Mouse (Mus musculus): ENCODE results near the gene Htra3. TPM values are rescaled to one million over a fixed set of nuclear protein-coding genes. Genes with fewer than 3 reads are reported as not detected.

Gene Htra3
- total RNA-seq, 1 experiment: 0.71 TPM

DNA sequence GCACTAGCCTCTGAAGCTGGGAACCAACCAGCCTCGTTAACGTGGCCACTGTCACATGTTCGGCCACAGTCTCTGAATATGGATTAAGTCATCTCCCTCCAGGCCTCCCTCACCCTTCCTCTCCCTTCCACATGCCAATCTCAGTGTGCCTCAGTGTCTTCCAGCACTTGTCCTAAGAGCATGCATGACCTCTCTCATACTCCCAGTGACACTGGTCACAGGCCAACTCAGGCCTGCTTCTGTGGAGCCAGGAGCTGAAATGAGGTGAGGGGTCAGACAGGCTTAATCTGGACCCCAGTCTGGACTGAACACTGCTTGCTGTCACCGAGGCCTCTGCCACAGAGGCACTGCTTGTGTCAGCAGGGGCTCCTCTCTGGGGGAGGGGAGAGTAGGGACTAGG, 6.8 kb upstream of the Htra3 start:
- H3K9me3 ChIP-seq (ENCODE audit: control insufficient read depth, insufficient read depth, low read depth, low read length): no peaks in the 10 kb centered on the region
- no peak for TF ChIP-seq HCFC1 (IDR thresholded peaks at IDR 0.05; ENCODE audit: borderline replicate concordance, insufficient read depth, low read length)
- no peak for TF ChIP-seq CHD2 (IDR thresholded peaks at IDR 0.05; ENCODE audit: low read depth, low read length)
- no peak for TF ChIP-seq ZNF384 (IDR thresholded peaks at IDR 0.05; ENCODE audit: low read depth, low read length)
- no peak for TF ChIP-seq ZC3H11A (IDR thresholded peaks at IDR 0.05; ENCODE audit: borderline replicate concordance, low read depth, low read length)
- no peak overlapping the region for H3K27ac ChIP-seq (ENCODE audit: insufficient read depth, low read depth, low read length, poor library complexity, severe bottlenecking)
- in situ Hi-C loops (cut with MboI; ENCODE audit: low sequenced_read_pairs in 2 of 2, unreplicated experiment in 2 of 2): no loop called here
- H3K36me3 ChIP-seq (ENCODE audit: control insufficient read depth, insufficient read depth, low read length, poor library complexity, severe bottlenecking): no peaks in the 10 kb centered on the region
- DNase-seq (ENCODE audit: low read depth, low spot score): no peak
- H3K4me1 ChIP-seq (ENCODE audit: control insufficient read depth in 2 of 2, insufficient read depth in 2 of 2, low read length in 2 of 2, poor library complexity in 1 of 2): no peaks in the 10 kb centered on the region
- no peak overlapping the region for H3K9ac ChIP-seq (ENCODE audit: insufficient read depth, low read depth, low read length, poor library complexity, severe bottlenecking)
- no peak overlapping the region for H3K4me3 ChIP-seq (ENCODE audit: insufficient read depth in 1 of 2, low read depth in 1 of 2, low read length in 2 of 2, poor library complexity in 1 of 2, severe bottlenecking in 1 of 2)

DNA sequence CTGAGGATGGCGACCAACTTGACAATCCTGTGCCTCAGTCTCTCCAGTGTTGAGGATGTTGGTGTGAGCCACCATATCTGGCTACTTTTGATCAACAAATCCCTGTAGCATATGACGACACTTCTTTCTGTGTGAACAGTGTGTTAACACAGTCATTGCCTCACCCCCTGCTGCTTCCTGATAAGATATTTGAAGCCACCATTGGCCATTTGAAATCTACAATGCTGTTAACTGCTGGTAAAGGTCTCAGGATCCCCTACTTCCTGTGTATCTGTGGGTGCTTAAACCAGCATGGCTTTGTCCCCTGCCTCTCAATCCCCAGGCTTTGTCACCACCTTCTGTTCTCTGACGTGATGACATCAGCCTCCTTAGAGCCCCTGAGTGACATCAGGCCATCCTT, 5.5 kb upstream of the Htra3 start:
- DNase-seq (ENCODE audit: low read depth, low spot score): no peak
- Histone ChIP-seq H3K27ac (ENCODE audit: insufficient read depth, low read depth, low read length, poor library complexity, severe bottlenecking) (no peak overlapping the region), H3K9me3 (ENCODE audit: control insufficient read depth, insufficient read depth, low read depth, low read length) (no peaks in the 10 kb centered on the region), H3K9ac (ENCODE audit: insufficient read depth, low read depth, low read length, poor library complexity, severe bottlenecking) (no peak overlapping the region), H3K4me1 (ENCODE audit: control insufficient read depth in 2 of 2, insufficient read depth in 2 of 2, low read length in 2 of 2, poor library complexity in 1 of 2) (no peaks in the 10 kb centered on the region), H3K36me3 (ENCODE audit: control insufficient read depth, insufficient read depth, low read length, poor library complexity, severe bottlenecking) (no peaks in the 10 kb centered on the region), H3K4me3 (ENCODE audit: insufficient read depth in 1 of 2, low read depth in 1 of 2, low read length in 2 of 2, poor library complexity in 1 of 2, severe bottlenecking in 1 of 2) (no peak overlapping the region)
- no peak for TF ChIP-seq MAFK (IDR thresholded peaks at IDR 0.05; ENCODE audit: insufficient read depth, low read depth, low read length)
- in situ Hi-C loops (cut with MboI; ENCODE audit: low sequenced_read_pairs in 2 of 2, unreplicated experiment in 2 of 2): no loop called here

DNA sequence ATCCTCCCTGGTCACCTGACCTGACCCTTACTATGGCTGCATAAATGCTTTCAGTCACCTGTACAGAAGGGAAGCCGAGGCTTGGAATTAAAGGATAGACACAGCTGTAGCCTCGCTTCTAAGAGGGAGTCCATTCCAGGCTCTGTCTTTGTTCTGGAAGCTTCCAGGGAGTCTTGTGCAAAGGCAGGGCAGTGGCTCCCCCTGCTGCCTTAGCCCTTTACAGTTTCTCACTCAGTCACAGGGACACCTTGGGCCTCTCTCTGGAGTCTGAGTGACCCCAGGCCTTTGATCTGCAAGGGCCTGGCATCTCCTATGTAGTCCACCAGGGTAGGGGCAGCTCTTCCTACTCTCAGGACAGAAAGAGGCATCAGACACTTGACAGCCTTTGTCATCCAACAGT, 1.4 kb upstream of the Htra3 start:
- Histone ChIP-seq H3K4me1 (ENCODE audit: control insufficient read depth in 2 of 2, insufficient read depth in 2 of 2, low read length in 2 of 2, poor library complexity in 1 of 2) (no peaks in the 10 kb centered on the region), H3K9me3 (ENCODE audit: control insufficient read depth, insufficient read depth, low read depth, low read length) (no peaks in the 10 kb centered on the region), H3K4me3 (ENCODE audit: insufficient read depth in 1 of 2, low read depth in 1 of 2, low read length in 2 of 2, poor library complexity in 1 of 2, severe bottlenecking in 1 of 2) (no peak overlapping the region), H3K36me3 (ENCODE audit: control insufficient read depth, insufficient read depth, low read length, poor library complexity, severe bottlenecking) (no peaks in the 10 kb centered on the region), H3K9ac (ENCODE audit: insufficient read depth, low read depth, low read length, poor library complexity, severe bottlenecking) (no peak overlapping the region), H3K27ac (ENCODE audit: insufficient read depth, low read depth, low read length, poor library complexity, severe bottlenecking) (no peak overlapping the region)
- TF ChIP-seq HCFC1 (IDR thresholded peaks at IDR 0.05; ENCODE audit: borderline replicate concordance, insufficient read depth, low read length) (no peak), MAFK (IDR thresholded peaks at IDR 0.05; ENCODE audit: insufficient read depth, low read depth, low read length) (no peak), ZC3H11A (IDR thresholded peaks at IDR 0.05; ENCODE audit: borderline replicate concordance, low read depth, low read length) (no peak), CHD2 (IDR thresholded peaks at IDR 0.05; ENCODE audit: low read depth, low read length) (no peak), ZNF384 (IDR thresholded peaks at IDR 0.05; ENCODE audit: low read depth, low read length) (no peak)
- DNase-seq (ENCODE audit: low read depth, low spot score): no peak
- in situ Hi-C loops (cut with MboI; ENCODE audit: low sequenced_read_pairs in 2 of 2, unreplicated experiment in 2 of 2): no loop called here

DNA sequence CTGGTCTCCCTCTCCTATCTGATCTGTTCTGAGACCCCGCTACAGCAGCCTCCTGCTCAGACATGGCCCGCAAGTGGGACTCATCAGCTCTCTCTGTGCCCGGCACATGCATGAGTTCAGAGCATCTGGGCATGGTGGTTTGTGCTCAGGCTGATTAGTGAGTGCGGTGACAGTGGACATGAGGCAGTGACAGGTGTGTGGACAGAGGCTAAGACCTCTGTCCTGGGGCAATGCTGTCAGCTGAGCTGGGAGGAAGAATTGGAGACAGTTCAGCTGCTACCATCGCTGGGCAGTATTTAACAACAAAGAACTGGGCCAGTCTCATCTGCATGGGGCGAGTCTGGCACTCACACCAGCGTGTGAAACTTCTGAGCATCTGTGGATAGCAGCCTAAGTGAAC, 2.6 kb downstream of the Htra3 start:
- DNase-seq (ENCODE audit: low read depth, low spot score): no peak
- Histone ChIP-seq H3K36me3 (ENCODE audit: control insufficient read depth, insufficient read depth, low read length, poor library complexity, severe bottlenecking) (no peaks in the 10 kb centered on the region), H3K27ac (ENCODE audit: insufficient read depth, low read depth, low read length, poor library complexity, severe bottlenecking) (no peak overlapping the region), H3K9me3 (ENCODE audit: control insufficient read depth, insufficient read depth, low read depth, low read length) (no peaks in the 10 kb centered on the region), H3K4me1 (ENCODE audit: control insufficient read depth in 2 of 2, insufficient read depth in 2 of 2, low read length in 2 of 2, poor library complexity in 1 of 2) (no peaks in the 10 kb centered on the region), H3K4me3 (ENCODE audit: insufficient read depth in 1 of 2, low read depth in 1 of 2, low read length in 2 of 2, poor library complexity in 1 of 2, severe bottlenecking in 1 of 2) (no peak overlapping the region), H3K9ac (ENCODE audit: insufficient read depth, low read depth, low read length, poor library complexity, severe bottlenecking) (no peak overlapping the region)
- TF ChIP-seq CHD2 (IDR thresholded peaks at IDR 0.05; ENCODE audit: low read depth, low read length): no peak
- no peak for TF ChIP-seq ZNF384 (IDR thresholded peaks at IDR 0.05; ENCODE audit: low read depth, low read length)
- no peak for TF ChIP-seq ZC3H11A (IDR thresholded peaks at IDR 0.05; ENCODE audit: borderline replicate concordance, low read depth, low read length)
- TF ChIP-seq HCFC1 (IDR thresholded peaks at IDR 0.05; ENCODE audit: borderline replicate concordance, insufficient read depth, low read length): no peak
- TF ChIP-seq MAFK (IDR thresholded peaks at IDR 0.05; ENCODE audit: insufficient read depth, low read depth, low read length): no peak
- in situ Hi-C loops (cut with MboI; ENCODE audit: low sequenced_read_pairs in 2 of 2, unreplicated experiment in 2 of 2): no loop called here

DNA sequence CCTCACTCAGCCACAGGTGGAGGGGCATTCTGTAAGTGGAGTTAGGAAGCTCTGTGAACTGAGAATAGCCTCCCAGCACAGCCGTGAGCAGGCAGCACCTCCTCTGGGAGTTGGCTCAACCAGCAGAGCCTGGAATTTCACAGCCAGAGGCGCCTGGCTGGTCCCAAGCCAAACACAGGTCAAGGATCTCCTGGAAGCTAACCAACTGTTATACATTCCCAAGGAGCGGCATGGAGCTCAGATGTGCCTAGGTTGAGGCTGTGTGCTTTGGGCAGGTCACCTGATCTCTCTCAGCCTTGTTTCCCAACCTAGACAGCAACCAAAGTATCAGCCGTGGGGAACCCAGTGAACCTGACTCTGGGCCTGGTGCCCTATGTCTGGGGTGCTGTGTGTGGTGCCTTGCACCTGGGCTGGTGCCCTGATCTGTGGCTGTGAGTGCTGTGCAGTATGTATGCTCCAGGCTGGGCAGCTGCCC, 5.5 kb downstream of the Htra3 start:
- Histone ChIP-seq H3K4me1 (ENCODE audit: control insufficient read depth in 2 of 2, insufficient read depth in 2 of 2, low read length in 2 of 2, poor library complexity in 1 of 2) (peaks cover 0 to 7% of the 10 kb centered on the region in 2 experiments; a peak in 2 of 4 replicates), H3K9me3 (ENCODE audit: control insufficient read depth, insufficient read depth, low read depth, low read length) (no peaks in the 10 kb centered on the region), H3K27ac (ENCODE audit: insufficient read depth, low read depth, low read length, poor library complexity, severe bottlenecking) (no peak overlapping the region), H3K36me3 (ENCODE audit: control insufficient read depth, insufficient read depth, low read length, poor library complexity, severe bottlenecking) (no peaks in the 10 kb centered on the region), H3K9ac (ENCODE audit: insufficient read depth, low read depth, low read length, poor library complexity, severe bottlenecking) (no peak overlapping the region), H3K4me3 (ENCODE audit: insufficient read depth in 1 of 2, low read depth in 1 of 2, low read length in 2 of 2, poor library complexity in 1 of 2, severe bottlenecking in 1 of 2) (no peak overlapping the region)
- no peak for DNase-seq (ENCODE audit: low read depth, low spot score)
- no peak for TF ChIP-seq HCFC1 (IDR thresholded peaks at IDR 0.05; ENCODE audit: borderline replicate concordance, insufficient read depth, low read length)
- no peak for TF ChIP-seq CHD2 (IDR thresholded peaks at IDR 0.05; ENCODE audit: low read depth, low read length)
- in situ Hi-C loops (cut with MboI; ENCODE audit: low sequenced_read_pairs in 2 of 2, unreplicated experiment in 2 of 2): no loop called here
